Mouse (Mus musculus): ENCODE measurements around the gene Ndufa1. TPM values are rescaled to one million over a fixed set of nuclear protein-coding genes. Genes with fewer than 3 reads are reported as not detected.
"Not testable (repeated sequence)": the region's sequence is repeated elsewhere in the genome, so short reads cannot be mapped to it uniquely, and the experiment has no call there.

The Ndufa1 gene
- total and polyA plus RNA-seq, 2 experiments from 2014 or later: 157 to 756 TPM

DNA sequence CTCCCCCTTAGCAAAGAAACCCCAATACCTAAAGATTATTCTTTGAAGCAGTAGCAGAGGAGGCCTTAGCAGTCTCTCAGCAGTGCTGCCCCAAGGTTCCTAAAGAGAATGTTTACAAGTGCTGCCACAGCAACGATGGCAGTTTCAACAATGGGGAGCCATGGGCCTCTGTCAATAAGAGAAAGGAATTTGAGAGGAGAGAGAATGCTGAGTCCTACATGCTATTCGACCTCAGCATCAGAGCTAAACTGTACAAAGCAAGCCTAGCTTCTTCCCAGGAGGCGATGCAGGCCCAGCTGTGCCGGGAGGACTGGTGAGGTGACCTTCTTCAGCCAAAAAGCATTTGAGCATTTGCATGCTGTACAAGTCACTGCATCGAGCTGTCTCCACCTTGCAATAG, 22.2 kb downstream of the Ndufa1 start, which contains the start of gene Akap14:
Akap14 (minus strand) TSS at position 101 of the 400 bp plus-strand sequence.
- no peaks in the 10 kb centered on the region for H3K4me1 ChIP-seq (ENCODE audit: insufficient read depth, low read length)
- no peak for TF ChIP-seq CTCF (IDR thresholded peaks at IDR 0.05)
- no peak for DNase-seq (ENCODE audit: low spot score)
- no peaks in the 10 kb centered on the region for H3K9me3 ChIP-seq (ENCODE audit: low read length)
- whole genome bisulfite sequencing: 44% methylated on average over 5 of the region's 5 CpGs
- ATAC-seq (ENCODE audit: low FRiP score): no peak
- no peak within 1 kb of the TSS for H3K4me3 ChIP-seq (ENCODE audit: low read depth, low read length)
- no peaks in the 10 kb centered on the region for H3K27me3 ChIP-seq (ENCODE audit: insufficient read depth, low read length)
- no peak within 1 kb of the TSS for H3K4me2 ChIP-seq (ENCODE audit: low read depth, low read length, poor library complexity, severe bottlenecking)
- H3K9ac ChIP-seq (replicated peaks; ENCODE audit: low read length, poor library complexity, severe bottlenecking): no peak within 1 kb of the TSS
- no peak within 1 kb of the TSS for H3K27ac ChIP-seq (ENCODE audit: low read depth, low read length)
- no peaks in the 10 kb centered on the region for H3K36me3 ChIP-seq (ENCODE audit: insufficient read depth, low read length)

DNA sequence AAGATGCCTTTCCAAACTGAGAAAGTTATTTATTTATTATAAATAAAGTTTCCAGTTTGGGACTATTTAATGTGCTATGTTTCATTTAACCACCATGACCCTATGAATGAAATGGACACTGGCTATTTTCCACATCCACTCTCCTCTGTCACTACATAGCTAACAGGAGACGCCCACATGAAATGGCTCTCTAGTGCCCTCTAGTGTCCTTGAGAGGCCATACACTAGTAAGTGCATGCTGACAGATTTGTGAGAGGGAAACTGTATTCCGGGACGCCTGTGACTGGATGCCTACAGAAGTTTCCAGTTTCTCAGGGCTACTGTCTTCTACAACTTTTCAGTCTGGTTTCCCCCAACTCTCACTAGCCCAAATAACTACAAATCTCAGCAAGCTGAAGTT, 23.9 kb downstream of the Ndufa1 start:
- Histone ChIP-seq H3K4me1 (ENCODE audit: insufficient read depth, low read length) (no peaks in the 10 kb centered on the region), H3K27ac (ENCODE audit: low read depth, low read length) (no peak overlapping the region), H3K27me3 (ENCODE audit: insufficient read depth, low read length) (no peaks in the 10 kb centered on the region), H3K9me3 (ENCODE audit: low read length) (no peaks in the 10 kb centered on the region), H3K4me3 (ENCODE audit: low read depth, low read length) (no peak overlapping the region), H3K9ac (replicated peaks; ENCODE audit: low read length, poor library complexity, severe bottlenecking) (no peak overlapping the region), H3K4me2 (ENCODE audit: low read depth, low read length, poor library complexity, severe bottlenecking) (no peak overlapping the region), H3K36me3 (ENCODE audit: insufficient read depth, low read length) (no peaks in the 10 kb centered on the region)
- no peak for ATAC-seq (ENCODE audit: low FRiP score)
- 31% methylated on average over 3 of the region's 3 CpGs for WGBS
- DNase-seq (ENCODE audit: low spot score): peak; percentile 54
- TF ChIP-seq CTCF (IDR thresholded peaks at IDR 0.05): peak; percentile 73

DNA sequence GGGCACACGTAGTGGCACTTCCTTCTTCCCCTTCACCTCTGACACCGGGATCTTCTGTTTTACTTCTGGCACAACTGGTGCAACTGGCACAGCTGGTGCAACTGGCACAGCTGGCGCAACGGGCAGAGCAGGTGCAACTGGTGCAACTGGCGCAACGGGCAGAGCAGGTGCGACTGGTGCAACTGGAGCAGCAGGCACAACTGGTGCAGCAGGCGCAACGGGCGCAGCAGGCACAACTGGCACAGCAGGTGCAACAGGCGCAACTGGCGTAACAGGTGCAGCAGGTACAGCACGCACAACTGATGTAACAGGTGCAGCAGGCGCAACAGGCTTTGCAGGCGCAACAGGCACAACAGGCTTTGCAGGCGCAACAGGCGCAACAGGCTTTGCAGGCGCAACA, 27.8 kb downstream of the Ndufa1 start:
- WGBS: 78% methylated on average over 18 of the region's 18 CpGs

DNA sequence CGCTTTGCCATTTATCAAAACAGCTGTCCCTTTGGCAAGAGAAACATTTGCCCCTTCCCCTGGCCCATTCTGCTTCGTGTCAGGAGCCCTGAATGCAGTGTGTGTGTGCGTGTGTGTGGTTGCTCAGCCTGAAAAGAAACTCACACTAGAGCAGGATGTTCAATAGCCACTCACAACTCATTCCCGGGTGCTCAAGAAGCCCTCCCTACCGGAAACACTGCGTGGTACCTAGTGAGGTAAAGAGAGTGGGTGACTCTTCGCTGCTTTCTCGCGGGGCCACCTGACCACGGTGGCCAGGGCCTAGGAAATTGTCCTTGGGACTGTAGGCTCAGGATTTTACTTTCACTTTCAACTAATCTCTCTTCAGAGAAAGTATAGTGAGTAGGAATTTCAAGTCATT, 29.8 kb downstream of the Ndufa1 start:
- no peak overlapping the region for H3K4me2 ChIP-seq (ENCODE audit: low read depth, low read length, poor library complexity, severe bottlenecking)
- H3K4me3 ChIP-seq (ENCODE audit: low read depth, low read length): no peak overlapping the region
- no peak overlapping the region for H3K27ac ChIP-seq (ENCODE audit: low read depth, low read length)
- ATAC-seq (ENCODE audit: low FRiP score) (no peak), DNase-seq (ENCODE audit: low spot score) (no peak)
- H3K4me1 ChIP-seq (ENCODE audit: insufficient read depth, low read length): no peaks in the 10 kb centered on the region
- 76% methylated on average over 10 of the region's 10 CpGs for WGBS
- H3K9ac ChIP-seq (replicated peaks; ENCODE audit: low read length, poor library complexity, severe bottlenecking): no peak overlapping the region
- H3K9me3 ChIP-seq (ENCODE audit: low read length): no peaks in the 10 kb centered on the region
- H3K27me3 ChIP-seq (ENCODE audit: insufficient read depth, low read length): no peaks in the 10 kb centered on the region
- H3K36me3 ChIP-seq (ENCODE audit: insufficient read depth, low read length): no peaks in the 10 kb centered on the region
- TF ChIP-seq CTCF (IDR thresholded peaks at IDR 0.05): no peak

More for the DNA sequence above, 27.8 kb downstream of the Ndufa1 start:
- Histone ChIP-seq H3K4me1 (ENCODE audit: insufficient read depth, low read length) (no peaks in the 10 kb centered on the region), H3K9me3 (ENCODE audit: low read length) (no peaks in the 10 kb centered on the region), H3K27me3 (ENCODE audit: insufficient read depth, low read length) (no peaks in the 10 kb centered on the region), H3K4me3 (ENCODE audit: low read depth, low read length) (no peak overlapping the region), H3K36me3 (ENCODE audit: insufficient read depth, low read length) (no peaks in the 10 kb centered on the region), H3K27ac (ENCODE audit: low read depth, low read length) (no peak overlapping the region), H3K9ac (replicated peaks; ENCODE audit: low read length, poor library complexity, severe bottlenecking) (no peak overlapping the region), H3K4me2 (ENCODE audit: low read depth, low read length, poor library complexity, severe bottlenecking) (no peak overlapping the region)
- ATAC-seq (ENCODE audit: low FRiP score) (no peak), DNase-seq (ENCODE audit: low spot score) (no peak)
- no peak for TF ChIP-seq CTCF (IDR thresholded peaks at IDR 0.05)

DNA sequence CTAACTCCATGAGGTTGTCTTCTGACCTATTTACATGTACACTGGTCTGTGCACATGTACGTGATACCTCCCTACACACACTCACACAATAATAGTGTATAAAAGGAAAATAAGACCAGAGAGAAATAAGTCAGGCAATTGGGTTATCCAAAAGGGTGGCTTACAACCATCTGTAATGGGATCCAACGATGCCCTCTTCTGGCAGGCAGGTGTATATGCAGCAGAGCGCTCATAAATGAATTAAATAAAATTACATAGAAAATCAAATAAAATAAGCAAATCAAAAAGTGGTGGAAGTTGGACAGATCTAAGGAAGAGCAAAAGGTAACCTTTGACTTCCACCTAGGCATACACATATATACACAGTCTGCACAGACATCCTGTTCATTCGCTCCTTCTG, 33.1 kb downstream of the Ndufa1 start:
- no peaks in the 10 kb centered on the region for H3K4me1 ChIP-seq (ENCODE audit: insufficient read depth, low read length)
- no peaks in the 10 kb centered on the region for H3K36me3 ChIP-seq (ENCODE audit: insufficient read depth, low read length)
- H3K27ac ChIP-seq (ENCODE audit: low read depth, low read length): no peak overlapping the region
- peak; percentile 45 for TF ChIP-seq CTCF (IDR thresholded peaks at IDR 0.05)
- H3K4me3 ChIP-seq (ENCODE audit: low read depth, low read length): no peak overlapping the region
- H3K9me3 ChIP-seq (ENCODE audit: low read length): no peaks in the 10 kb centered on the region
- DNase-seq (ENCODE audit: low spot score) (no peak), ATAC-seq (ENCODE audit: low FRiP score) (no peak)
- no peak overlapping the region for H3K9ac ChIP-seq (replicated peaks; ENCODE audit: low read length, poor library complexity, severe bottlenecking)
- 59% methylated on average over 4 of the region's 4 CpGs for WGBS
- no peaks in the 10 kb centered on the region for H3K27me3 ChIP-seq (ENCODE audit: insufficient read depth, low read length)
- no peak overlapping the region for H3K4me2 ChIP-seq (ENCODE audit: low read depth, low read length, poor library complexity, severe bottlenecking)

DNA sequence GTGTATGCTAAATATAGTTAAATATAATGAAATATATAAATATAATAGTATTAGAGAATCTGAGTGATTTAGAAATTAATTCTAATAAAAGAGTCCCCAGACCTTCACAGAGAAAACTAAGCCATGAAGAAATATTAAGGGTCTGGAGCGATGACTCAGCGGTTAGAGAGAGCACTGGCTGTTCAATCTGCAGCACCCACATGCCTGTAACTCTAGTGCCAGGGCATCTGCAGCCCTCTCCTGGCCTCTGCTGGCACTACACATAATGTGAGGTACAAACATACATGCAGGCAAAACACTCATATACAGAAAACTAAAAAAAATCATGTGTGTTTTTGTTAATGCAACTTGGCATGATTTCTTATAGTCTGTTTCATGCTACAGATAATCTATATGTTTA, 46.0 kb downstream of the Ndufa1 start:
- no peaks in the 10 kb centered on the region for H3K36me3 ChIP-seq (ENCODE audit: insufficient read depth, low read length)
- no peaks in the 10 kb centered on the region for H3K9me3 ChIP-seq (ENCODE audit: low read length)
- no peak overlapping the region for H3K4me2 ChIP-seq (ENCODE audit: low read depth, low read length, poor library complexity, severe bottlenecking)
- TF ChIP-seq CTCF (IDR thresholded peaks at IDR 0.05): peak; percentile 59
- no peaks in the 10 kb centered on the region for H3K4me1 ChIP-seq (ENCODE audit: insufficient read depth, low read length)
- H3K27ac ChIP-seq (ENCODE audit: low read depth, low read length): no peak overlapping the region
- H3K4me3 ChIP-seq (ENCODE audit: low read depth, low read length): no peak overlapping the region
- DNase-seq (ENCODE audit: low spot score): peak; percentile 34
- no peak overlapping the region for H3K9ac ChIP-seq (replicated peaks; ENCODE audit: low read length, poor library complexity, severe bottlenecking)
- no peak for ATAC-seq (ENCODE audit: low FRiP score)
- WGBS: 74% methylated on average over 2 of the region's 2 CpGs
- no peaks in the 10 kb centered on the region for H3K27me3 ChIP-seq (ENCODE audit: insufficient read depth, low read length)

DNA sequence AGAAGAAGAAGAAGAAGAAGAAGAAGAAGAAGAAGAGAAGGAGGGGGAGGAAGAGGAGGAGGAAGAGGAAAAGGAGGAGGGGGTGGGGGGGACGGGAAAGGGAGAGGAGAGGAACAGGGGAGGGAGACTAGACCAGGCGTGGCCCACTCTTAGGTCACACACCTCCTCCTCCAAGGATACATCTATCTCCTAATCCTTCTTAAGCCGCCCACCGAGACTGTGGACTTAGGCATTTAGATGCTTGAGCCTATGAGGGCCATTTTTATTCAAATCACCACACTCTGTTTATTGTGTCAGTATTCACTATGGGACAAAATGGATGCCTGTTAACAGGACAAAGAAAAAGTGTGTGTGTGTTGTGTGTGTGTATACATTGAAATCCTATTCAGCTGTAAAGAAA, 46.5 kb downstream of the Ndufa1 start:
- not testable (repeated sequence) for H3K9ac ChIP-seq (replicated peaks; ENCODE audit: low read length, poor library complexity, severe bottlenecking); H3K9me3 ChIP-seq (ENCODE audit: low read length); H3K4me1 ChIP-seq (ENCODE audit: insufficient read depth, low read length)

More for the DNA sequence above, 46.5 kb downstream of the Ndufa1 start:
- not testable (repeated sequence) for DNase-seq (ENCODE audit: low spot score); H3K27me3 ChIP-seq (ENCODE audit: insufficient read depth, low read length); H3K4me2 ChIP-seq (ENCODE audit: low read depth, low read length, poor library complexity, severe bottlenecking); H3K27ac ChIP-seq (ENCODE audit: low read depth, low read length); ATAC-seq (ENCODE audit: low FRiP score); H3K36me3 ChIP-seq (ENCODE audit: insufficient read depth, low read length); H3K4me3 ChIP-seq (ENCODE audit: low read depth, low read length)
- WGBS: 60% methylated on average over 1 of the region's 4 CpGs
